Mouse (Mus musculus): ENCODE measurements around the gene Golga1.
A peak's percentile ranks its signal among the peaks of the same experiment; 100 is the strongest.

Golga1 gene

DNA sequence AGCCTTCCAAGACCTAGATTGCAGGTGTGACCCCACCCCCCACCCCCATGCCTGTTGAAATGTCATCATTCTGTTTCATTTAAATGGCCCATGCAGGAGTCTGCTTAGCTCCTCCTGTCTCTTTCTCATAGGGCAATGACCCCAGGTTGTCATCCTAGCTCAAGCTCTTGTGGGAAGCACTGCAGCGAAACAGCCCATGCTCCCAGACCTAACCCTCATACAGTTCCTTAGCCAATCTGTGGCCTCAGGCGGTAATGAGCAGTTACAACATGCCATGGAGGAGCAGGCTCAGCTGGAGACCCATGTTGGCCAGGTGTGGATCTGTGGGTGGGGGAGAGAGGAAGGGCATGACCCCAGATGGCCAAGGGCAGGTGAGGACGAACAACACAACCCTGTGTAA, 90.2 kb downstream of the Golga1 start:
- no peak for DNase-seq (ENCODE audit: low spot score in 2 of 2)

GRCm38 (mm10) chr2:38974171-38974570, 91.2 kb downstream of the Golga1 start:
- DNase-seq (ENCODE audit: low spot score in 2 of 2): no peak

DNA sequence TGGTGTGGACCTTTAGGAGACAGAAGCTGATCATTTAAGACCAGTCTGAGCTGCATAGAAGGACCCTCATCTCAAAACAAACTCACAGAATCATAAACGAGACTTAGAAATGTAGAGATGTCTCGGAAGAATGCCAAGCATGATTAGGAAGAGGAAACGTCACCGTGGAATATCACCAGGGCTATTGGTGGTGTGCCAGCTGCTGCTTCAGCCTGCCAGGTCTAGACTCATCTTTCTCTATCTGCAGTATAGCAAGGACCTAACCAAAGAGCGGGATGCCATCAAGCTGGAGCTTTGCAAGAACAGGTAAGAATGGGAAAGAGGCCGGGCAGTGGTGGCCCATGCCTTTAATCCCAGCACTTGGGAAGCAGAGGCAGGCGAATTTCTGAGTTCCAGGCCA, 91.6 kb downstream of the Golga1 start:
- peak in 1 of 2 experiments; percentile 46 for DNase-seq (ENCODE audit: low spot score in 2 of 2)

DNA sequence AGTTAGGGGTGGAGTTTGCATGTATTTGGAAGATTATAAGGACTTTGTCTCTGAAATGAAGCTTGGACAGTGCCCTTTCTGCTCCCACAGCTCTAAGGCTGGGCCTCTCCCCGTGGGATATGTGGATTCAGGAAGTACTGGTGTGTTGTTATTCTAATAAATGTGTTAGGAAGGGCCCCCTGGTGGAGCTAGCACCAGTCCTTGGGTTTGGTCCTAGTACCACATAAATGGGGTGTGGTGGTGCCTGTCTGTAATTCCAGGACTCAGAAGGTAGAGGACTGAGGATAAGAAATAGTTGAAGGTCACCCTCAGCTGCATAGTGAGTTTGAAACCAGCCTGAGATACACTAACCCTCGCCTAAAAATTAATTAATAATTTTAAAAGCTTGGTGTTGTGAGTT, 92.1 kb downstream of the Golga1 start:
- no peak for DNase-seq (ENCODE audit: low spot score in 2 of 2)

- no peak for DNase-seq (ENCODE audit: low spot score in 2 of 2)
Observed at GRCm38 (mm10) chr2:38970057-38970456, 95.3 kb downstream of the Golga1 start.

DNA sequence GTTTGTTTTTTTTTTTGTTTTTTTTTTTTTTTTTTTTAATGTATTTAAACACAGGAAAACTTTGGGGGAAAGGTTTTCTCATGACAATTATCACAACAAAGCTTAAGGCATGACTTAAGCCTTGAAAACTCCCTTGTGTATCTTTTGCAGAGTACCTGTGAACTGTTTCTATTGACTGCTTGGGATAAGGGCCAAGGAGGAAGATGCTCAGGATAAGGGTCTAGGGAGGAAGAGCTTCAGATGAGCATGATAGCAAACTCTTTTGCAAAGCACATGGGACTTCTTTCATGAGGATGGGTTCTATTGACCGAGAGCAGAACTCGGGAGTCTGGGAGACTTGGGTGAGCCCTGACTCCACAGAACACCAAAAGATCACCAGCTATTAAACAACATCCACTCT, 95.7 kb downstream of the Golga1 start:
- no peak for DNase-seq (ENCODE audit: low spot score in 2 of 2)

Data from right cerebral cortex, postnatal 10 days (tissue).